Mouse (Mus musculus): ENCODE measurements around the gene St6galnac5. TPM values are rescaled to one million over a fixed set of nuclear protein-coding genes. Genes with fewer than 3 reads are reported as not detected.

The St6galnac5 gene
- polyA plus RNA-seq, 1 experiment = not detected

GRCm38 (mm10) chr3:152942985-152943384, 39.1 kb downstream of the St6galnac5 start:
- Histone ChIP-seq H3K4me1 (ENCODE audit: control insufficient read depth, insufficient read depth, low read length) (peaks cover 2% of the 10 kb centered on the region; the same call in 1 of the 2 replicates), H3K27ac (ENCODE audit: insufficient read depth, low read depth, low read length) (no peak overlapping the region), H3K4me3 (ENCODE audit: insufficient read depth, low read depth, low read length) (no peak overlapping the region)
- TF ChIP-seq POLR2A (IDR thresholded peaks at IDR 0.05; ENCODE audit: insufficient read depth, low read depth, low read length) = no peak
- no peak for TF ChIP-seq CTCF (IDR thresholded peaks at IDR 0.05; ENCODE audit: insufficient read depth, low read depth, low read length)
- WGBS = 72% methylated on average over 11 of the region's 11 CpGs

GRCm38 (mm10) chr3:152941671-152942070, 40.4 kb downstream of the St6galnac5 start:
- no peak overlapping the region for H3K27ac ChIP-seq (ENCODE audit: insufficient read depth, low read depth, low read length)
- peaks cover 2% of the 10 kb centered on the region; the same call in 1 of the 2 replicates for H3K4me1 ChIP-seq (ENCODE audit: control insufficient read depth, insufficient read depth, low read length)
- H3K4me3 ChIP-seq (ENCODE audit: insufficient read depth, low read depth, low read length) = no peak overlapping the region
- WGBS = 96% methylated on average over 5 of the region's 5 CpGs
- TF ChIP-seq POLR2A (IDR thresholded peaks at IDR 0.05; ENCODE audit: insufficient read depth, low read depth, low read length) (no peak), CTCF (IDR thresholded peaks at IDR 0.05; ENCODE audit: insufficient read depth, low read depth, low read length) (no peak)

GRCm38 (mm10) chr3:152936313-152936712, 45.7 kb downstream of the St6galnac5 start:
- TF ChIP-seq POLR2A (IDR thresholded peaks at IDR 0.05; ENCODE audit: insufficient read depth, low read depth, low read length) = no peak
- no peak for TF ChIP-seq CTCF (IDR thresholded peaks at IDR 0.05; ENCODE audit: insufficient read depth, low read depth, low read length)
- H3K4me3 ChIP-seq (ENCODE audit: insufficient read depth, low read depth, low read length) = no peak overlapping the region
- 95% methylated on average over 3 of the region's 3 CpGs for WGBS
- no peaks in the 10 kb centered on the region for H3K4me1 ChIP-seq (ENCODE audit: control insufficient read depth, insufficient read depth, low read length)
- no peak overlapping the region for H3K27ac ChIP-seq (ENCODE audit: insufficient read depth, low read depth, low read length)

- Histone ChIP-seq H3K4me3 (ENCODE audit: insufficient read depth, low read depth, low read length) (no peak overlapping the region), H3K4me1 (ENCODE audit: control insufficient read depth, insufficient read depth, low read length) (no peaks in the 10 kb centered on the region), H3K27ac (ENCODE audit: insufficient read depth, low read depth, low read length) (no peak overlapping the region)
- WGBS = 98% methylated on average over 3 of the region's 3 CpGs
- TF ChIP-seq POLR2A (IDR thresholded peaks at IDR 0.05; ENCODE audit: insufficient read depth, low read depth, low read length) (no peak), CTCF (IDR thresholded peaks at IDR 0.05; ENCODE audit: insufficient read depth, low read depth, low read length) (no peak)
These were observed 48.3 kb downstream of the St6galnac5 start for GRCm38 (mm10) chr3:152933737-152934136.

DNA sequence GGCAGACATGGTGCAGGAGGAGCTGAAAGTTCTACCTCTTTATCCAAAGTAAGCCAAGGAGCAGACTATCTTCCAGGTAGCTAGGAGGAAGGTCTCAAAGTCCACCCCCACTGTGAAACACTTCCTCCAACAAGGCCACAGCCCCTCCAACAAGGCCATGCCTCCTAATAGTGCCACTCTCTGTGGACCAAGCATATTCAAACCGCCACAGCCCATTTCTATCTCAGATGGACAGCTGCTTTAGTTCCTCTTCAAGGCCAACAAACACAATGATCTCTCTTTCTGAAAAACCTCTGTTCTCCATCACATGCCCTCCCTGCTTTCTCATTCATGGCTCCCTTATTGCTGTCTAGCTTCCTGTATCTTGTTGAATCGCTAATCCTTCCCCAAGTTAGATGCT, 49.5 kb downstream of the St6galnac5 start:
- no peak for TF ChIP-seq POLR2A (IDR thresholded peaks at IDR 0.05; ENCODE audit: insufficient read depth, low read depth, low read length)
- no peak for TF ChIP-seq CTCF (IDR thresholded peaks at IDR 0.05; ENCODE audit: insufficient read depth, low read depth, low read length)
- Histone ChIP-seq H3K27ac (ENCODE audit: insufficient read depth, low read depth, low read length) (no peak overlapping the region), H3K4me3 (ENCODE audit: insufficient read depth, low read depth, low read length) (no peak overlapping the region), H3K4me1 (ENCODE audit: control insufficient read depth, insufficient read depth, low read length) (no peaks in the 10 kb centered on the region; the same call in 1 of the 2 replicates)
- 92% methylated on average over 2 of the region's 2 CpGs for WGBS

- WGBS = 89% methylated on average over 4 of the region's 4 CpGs
- H3K4me3 ChIP-seq (ENCODE audit: insufficient read depth, low read depth, low read length) = no peak overlapping the region
- no peaks in the 10 kb centered on the region; the same call in 1 of the 2 replicates for H3K4me1 ChIP-seq (ENCODE audit: control insufficient read depth, insufficient read depth, low read length)
- H3K27ac ChIP-seq (ENCODE audit: insufficient read depth, low read depth, low read length) = no peak overlapping the region
- TF ChIP-seq CTCF (IDR thresholded peaks at IDR 0.05; ENCODE audit: insufficient read depth, low read depth, low read length) (no peak), POLR2A (IDR thresholded peaks at IDR 0.05; ENCODE audit: insufficient read depth, low read depth, low read length) (no peak)
These were observed 50.0 kb downstream of the St6galnac5 start for GRCm38 (mm10) chr3:152932096-152932495.

DNA sequence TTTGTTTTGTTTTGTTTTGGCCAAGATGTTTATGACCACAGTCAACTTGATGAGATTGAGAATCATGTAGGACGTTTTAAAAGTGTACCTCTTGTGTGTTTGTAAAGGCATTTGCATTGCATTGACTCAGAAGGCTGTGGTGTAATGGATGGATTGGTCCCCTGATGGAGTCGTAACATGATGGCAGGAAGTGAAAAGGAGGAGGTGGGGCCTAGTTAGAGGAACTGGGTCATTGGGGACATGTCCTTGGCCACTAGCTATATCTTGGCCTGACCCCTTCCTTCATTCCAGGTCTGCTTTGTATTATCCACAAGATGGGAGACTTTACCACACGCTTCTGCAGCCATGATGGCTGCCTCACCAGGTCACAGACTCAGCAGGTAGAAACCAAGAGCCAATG, 50.7 kb downstream of the St6galnac5 start:
- WGBS = 91% methylated on average over 3 of the region's 3 CpGs

DNA sequence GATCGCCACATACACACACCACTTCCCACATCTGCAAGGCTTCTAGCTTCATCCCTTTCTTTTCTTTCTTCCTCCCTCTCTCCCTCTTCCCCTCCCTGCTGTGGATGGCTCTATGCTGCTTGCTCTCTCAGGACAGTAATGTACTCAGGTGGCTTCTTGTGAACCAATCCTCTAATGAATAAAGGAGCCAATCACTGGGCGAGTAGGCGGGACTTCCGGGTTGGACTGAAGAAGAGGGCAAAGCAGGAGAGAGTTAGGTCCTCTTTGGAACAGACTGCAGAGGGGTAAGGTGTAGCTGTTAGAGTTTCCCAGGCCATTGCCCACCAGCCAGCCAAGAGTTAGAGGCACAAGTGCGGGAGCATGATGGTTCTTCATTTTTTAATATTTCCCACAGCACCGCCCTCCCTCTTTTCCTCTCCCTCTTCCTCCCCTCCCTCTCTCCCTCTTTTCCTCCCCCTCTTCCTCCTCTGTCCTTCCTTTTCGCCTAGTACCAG, 52.2 kb downstream of the St6galnac5 start:
- Histone ChIP-seq H3K27ac (ENCODE audit: insufficient read depth, low read depth, low read length) (no peak overlapping the region), H3K4me1 (ENCODE audit: control insufficient read depth, insufficient read depth, low read length) (no peaks in the 10 kb centered on the region; the same call in 1 of the 2 replicates), H3K4me3 (ENCODE audit: insufficient read depth, low read depth, low read length) (no peak overlapping the region)
- WGBS = 93% methylated on average over 7 of the region's 7 CpGs
- TF ChIP-seq CTCF (IDR thresholded peaks at IDR 0.05; ENCODE audit: insufficient read depth, low read depth, low read length) = no peak
- no peak for TF ChIP-seq POLR2A (IDR thresholded peaks at IDR 0.05; ENCODE audit: insufficient read depth, low read depth, low read length)

More for the DNA sequence above, 50.7 kb downstream of the St6galnac5 start:
- H3K27ac ChIP-seq (ENCODE audit: insufficient read depth, low read depth, low read length) = no peak overlapping the region
- TF ChIP-seq CTCF (IDR thresholded peaks at IDR 0.05; ENCODE audit: insufficient read depth, low read depth, low read length) (no peak), POLR2A (IDR thresholded peaks at IDR 0.05; ENCODE audit: insufficient read depth, low read depth, low read length) (no peak)
- no peaks in the 10 kb centered on the region; the same call in 1 of the 2 replicates for H3K4me1 ChIP-seq (ENCODE audit: control insufficient read depth, insufficient read depth, low read length)
- H3K4me3 ChIP-seq (ENCODE audit: insufficient read depth, low read depth, low read length) = no peak overlapping the region

DNA sequence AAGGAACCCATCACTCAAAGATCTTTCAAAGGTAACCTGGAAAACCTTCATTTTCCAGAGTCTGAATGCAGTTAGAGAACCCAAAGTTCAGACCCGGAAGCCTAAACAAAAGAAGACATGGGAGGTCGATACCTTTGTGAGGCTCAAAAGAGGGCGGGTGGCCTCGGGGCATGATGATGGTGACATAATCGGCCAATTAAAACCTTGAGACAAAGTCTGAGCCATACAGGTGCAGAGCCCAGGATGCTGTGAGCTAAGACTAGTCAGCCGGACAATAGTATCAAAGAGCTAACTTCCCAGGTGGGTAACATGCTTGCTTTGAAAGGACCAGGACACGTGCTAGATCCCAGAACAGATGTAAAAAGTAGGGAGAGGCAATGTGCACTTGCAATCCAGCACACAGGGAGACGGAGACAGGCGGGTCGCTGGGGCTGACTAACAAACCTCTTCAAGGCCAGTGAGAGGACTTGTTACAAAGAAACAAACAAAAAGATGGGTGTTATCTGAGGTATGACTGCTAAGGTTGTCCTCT, 52.7 kb downstream of the St6galnac5 start:
- TF ChIP-seq CTCF (IDR thresholded peaks at IDR 0.05; ENCODE audit: insufficient read depth, low read depth, low read length) (no peak), POLR2A (IDR thresholded peaks at IDR 0.05; ENCODE audit: insufficient read depth, low read depth, low read length) (no peak)
- Histone ChIP-seq H3K4me1 (ENCODE audit: control insufficient read depth, insufficient read depth, low read length) (no peaks in the 10 kb centered on the region; the same call in 1 of the 2 replicates), H3K27ac (ENCODE audit: insufficient read depth, low read depth, low read length) (no peak overlapping the region), H3K4me3 (ENCODE audit: insufficient read depth, low read depth, low read length) (no peak overlapping the region)
- 71% methylated on average over 10 of the region's 10 CpGs for WGBS
